Mouse (Mus musculus) liver, embryonic 14.5 days (tissue): ENCODE data around the gene Hspb9.

Experiments
- CTCF ChIP-seq: IDR thresholded peaks from 2 replicates; pipeline ENCODE4 v1.5.1; 2016; ENCODE audit warnings: antibody characterized with exemption, low read depth, control low read depth
- EP300 ChIP-seq: IDR thresholded peaks from 2 replicates; pipeline ENCODE4 v1.6.1; 2016; ENCODE audit warnings: antibody characterized with exemption, low read depth

- TF ChIP-seq CTCF (no peak), EP300 (no peak)
Observed at GRCm38 (mm10) chr11:100681826-100682225, 31.8 kb upstream of the Hspb9 start.
